Mouse (Mus musculus) stomach, postnatal 0 days (tissue): ENCODE measurements around the gene Sema4f.

Source experiments
- CTCF ChIP-seq: IDR thresholded peaks from 2 replicates; pipeline ENCODE4 v1.5.1; 2016; ENCODE audit warnings: antibody characterized with exemption, low read depth, mild to moderate bottlenecking, moderate library complexity
- EP300 ChIP-seq: optimal IDR thresholded peaks from 2 replicates; pipeline ENCODE3; 2016; ENCODE audit warnings: antibody characterized with exemption

DNA sequence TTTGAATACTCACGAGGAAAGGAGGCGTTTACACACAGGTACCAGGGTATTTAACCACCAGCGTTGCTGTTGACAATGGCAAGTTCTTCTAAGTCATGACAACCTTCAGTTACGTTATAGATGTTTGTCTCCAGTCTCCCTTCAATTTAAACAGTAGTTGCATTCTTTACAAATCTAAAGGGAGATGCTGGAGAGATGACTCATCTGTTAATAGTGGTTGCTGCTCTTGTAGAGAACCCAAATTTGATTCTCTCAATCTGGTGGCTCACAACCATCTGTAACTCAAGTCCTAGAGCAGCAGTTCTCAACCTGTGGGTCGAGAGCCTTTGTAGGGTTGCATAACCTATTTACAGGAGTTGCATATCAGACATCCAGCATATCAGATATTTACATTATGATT, 71.1 kb downstream of the Sema4f start:
- no peak for TF ChIP-seq EP300
- TF ChIP-seq CTCF: no peak
